Mouse (Mus musculus) heart, embryonic 13.5 days (tissue): ENCODE measurements around the gene Lipo1. TPM values are rescaled to one million over a fixed set of nuclear protein-coding genes. Genes with fewer than 3 reads are reported as not detected.
"Not testable (repeated sequence)": the region's sequence is repeated elsewhere in the genome, so short reads cannot be mapped to it uniquely, and the experiment has no call there.

Experiments used
- ATAC-seq: fragments of 200-750 bp; cut with Nextera tagmentation; 2 replicates; pipeline ENCODE4 v1.8.0; 2017; ENCODE audit warnings: moderate TSS enrichment; ENCODE audit not compliant: insufficient number of reproducible peaks, low FRiP score, low TSS enrichment; ENCODE audit errors: extremely low read depth
- H3K27ac ChIP-seq: fragments of 300-500 bp; sonication (generic); replicated peaks from 2 replicates; pipeline ENCODE4 v1.5.1; 2015; ENCODE audit warnings: moderate library complexity, mild to moderate bottlenecking, inconsistent platforms
- H3K27me3 ChIP-seq: fragments of 300-500 bp; sonication (generic); replicated peaks from 2 replicates; pipeline ENCODE4 v1.6.1; 2015; ENCODE audit warnings: mild to moderate bottlenecking, inconsistent platforms
- H3K36me3 ChIP-seq: fragments of 300-500 bp; sonication (generic); 2 replicates; pipeline ENCODE4 v1.6.1; 2015; ENCODE audit warnings: mild to moderate bottlenecking, inconsistent platforms
- H3K4me1 ChIP-seq: fragments of 300-500 bp; sonication (generic); 2 replicates; pipeline ENCODE4 v1.6.1; 2015; ENCODE audit warnings: inconsistent platforms
- H3K4me2 ChIP-seq: fragments of 300-500 bp; sonication (generic); 2 replicates; pipeline ENCODE4 v1.6.1; 2015; ENCODE audit warnings: inconsistent platforms, mild to moderate bottlenecking, moderate library complexity
- H3K4me3 ChIP-seq: fragments of 300-500 bp; sonication (generic); 2 replicates; pipeline ENCODE4 v1.5.1; 2015; ENCODE audit warnings: moderate library complexity, mild to moderate bottlenecking, inconsistent platforms
- H3K9ac ChIP-seq: fragments of 300-500 bp; sonication (generic); 2 replicates; pipeline ENCODE4 v1.6.1; 2015; ENCODE audit warnings: inconsistent platforms, mild to moderate bottlenecking, moderate library complexity
- H3K9me3 ChIP-seq: fragments of 300-500 bp; sonication (generic); 2 replicates; pipeline ENCODE4 v1.6.1; 2016; ENCODE audit warnings: inconsistent platforms
- WGBS: fragments of 180-500 bp; shearing (Covaris S2); methylation state at CpG from one replicate; pipeline ENCODE4 v1.1.7; 2015; ENCODE audit warnings: mixed read lengths; 5-methylcytosine and 5-hydroxymethylcytosine counted together
- polyA plus RNA-seq: library from polyadenylated mRNA; unstranded; fragments of >200 nt; fragmentation: Nextera tagmentation; extraction: Ambion mirVana; gene quantifications from 2 replicates; pipeline ENCODE4 v1.2.1, GENCODE M21; 2015

Lipo1 gene
- not detected in 2 replicates for polyA plus RNA-seq

DNA sequence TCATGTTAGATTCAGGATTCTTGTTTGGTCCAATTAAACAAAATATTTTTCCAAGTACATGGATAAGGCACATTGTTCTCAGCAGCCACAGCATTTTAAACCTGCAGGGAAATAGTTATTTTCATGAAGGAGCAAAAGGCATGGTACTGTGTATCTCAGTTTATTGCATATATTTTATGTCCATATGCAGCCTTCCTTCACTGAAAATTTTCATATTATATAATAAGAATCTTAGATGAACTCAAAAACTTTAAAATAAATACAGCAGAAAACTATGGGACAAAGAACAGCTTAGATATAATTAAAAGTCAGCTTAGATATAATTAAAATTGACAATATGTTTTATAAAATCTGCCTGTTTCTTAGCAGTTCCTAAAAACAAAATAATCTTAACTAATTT is at the start of gene Lipo1:
TSS of gene Lipo1 (minus strand) at position 101 of the 400 bp plus-strand sequence.
- H3K4me1 ChIP-seq, H3K4me3 ChIP-seq, H3K27ac ChIP-seq, H3K36me3 ChIP-seq, H3K4me2 ChIP-seq, H3K9ac ChIP-seq, ATAC-seq, H3K9me3 ChIP-seq, H3K27me3 ChIP-seq: not testable (repeated sequence)

DNA sequence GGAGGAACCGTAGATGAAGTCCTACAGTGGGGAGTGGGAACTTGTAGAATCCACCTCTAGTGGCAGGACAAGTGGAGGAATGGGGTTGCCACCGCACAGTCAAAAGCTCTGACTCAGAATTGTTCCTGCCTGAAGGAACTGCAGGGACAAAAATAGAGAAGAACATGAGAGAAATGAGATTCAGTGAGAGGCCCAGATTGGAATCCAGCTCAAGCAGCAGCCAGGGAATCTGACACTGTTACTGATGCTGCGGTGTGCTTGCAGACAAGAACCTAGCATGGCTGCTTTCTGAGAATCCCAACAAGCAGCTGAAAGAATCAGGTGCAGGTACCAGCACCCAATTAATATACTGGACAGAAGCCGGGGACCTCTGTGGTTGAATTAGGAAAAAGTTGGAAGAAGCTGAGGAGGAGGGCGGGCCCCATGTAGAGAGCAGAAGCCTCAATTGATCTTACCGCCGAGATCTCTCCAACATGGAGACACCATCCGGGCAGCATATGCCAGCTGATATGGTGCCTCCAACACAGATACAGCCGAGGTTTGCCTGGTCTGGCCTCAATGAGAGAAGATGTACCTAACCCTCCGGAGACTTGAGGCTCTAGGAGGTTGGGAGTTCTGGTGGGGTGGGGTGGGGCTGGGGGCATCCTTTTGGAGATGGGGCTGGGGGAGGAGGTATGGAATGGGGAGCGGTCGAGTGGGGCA is 532 bp downstream of the Lipo1 start:
- Histone ChIP-seq H3K4me1 (no peaks in the 10 kb centered on the region), H3K27ac (no peak overlapping the region), H3K36me3 (no peaks in the 10 kb centered on the region), H3K9me3 (no peaks in the 10 kb centered on the region), H3K9ac (no peak overlapping the region), H3K4me2 (no peak overlapping the region), H3K27me3 (no peaks in the 10 kb centered on the region), H3K4me3 (no peak overlapping the region)
- no peak for ATAC-seq
- 73% methylated on average over 12 of the region's 12 CpGs for WGBS

- not testable (repeated sequence) for H3K36me3 ChIP-seq, H3K9me3 ChIP-seq, ATAC-seq, H3K27ac ChIP-seq, H3K9ac ChIP-seq, H3K27me3 ChIP-seq, H3K4me1 ChIP-seq
- H3K4me3 ChIP-seq: peak within 1 kb of the TSS; percentile 36
- WGBS: 22% methylated on average over 13 of the region's 41 CpGs
- peak within 1 kb of the TSS; percentile 59 for H3K4me2 ChIP-seq
These were observed 25.8 kb downstream of the Lipo1 start, which contains the start of gene Lipo3 for GRCm38 (mm10) chr19:33761287-33762086. Gene Lipo3 (minus strand): TSS chr19:33761951.

DNA sequence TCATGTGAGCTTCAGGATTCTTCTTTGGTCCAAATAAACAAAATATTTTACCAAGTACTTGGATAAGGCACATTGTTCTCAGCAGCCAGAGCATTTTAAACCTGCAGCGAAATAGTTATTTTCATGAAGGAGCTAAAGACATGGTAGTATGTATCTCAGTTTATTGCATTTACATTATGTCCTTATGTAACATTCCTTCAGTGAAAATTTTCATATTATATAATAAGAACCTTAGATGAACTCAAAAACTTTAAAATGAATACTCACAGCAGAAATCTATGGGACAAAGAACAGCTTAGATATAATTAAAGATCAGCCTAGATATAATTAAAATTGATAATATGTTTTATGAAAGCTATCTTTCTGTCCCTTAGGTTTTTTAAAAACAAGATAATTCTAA is 36.0 kb downstream of the Lipo1 start, which contains the start of gene Lipo2:
TSS of gene Lipo2 (minus strand) at position 101 of the 400 bp plus-strand sequence.
- not testable (repeated sequence) for H3K4me3 ChIP-seq, H3K9ac ChIP-seq, H3K36me3 ChIP-seq, H3K27ac ChIP-seq, ATAC-seq, H3K4me2 ChIP-seq, H3K27me3 ChIP-seq, H3K4me1 ChIP-seq, H3K9me3 ChIP-seq
- WGBS: 81% methylated on average over 1 of the region's 1 CpGs

Other genes starting within 250 kb of the Lipo1 start
- gene Gm8978, start 162.2 kb downstream of the Lipo1 start, polyA plus RNA-seq: not detected in 2 replicates
- gene Lipo2, start 36.1 kb downstream of the Lipo1 start, polyA plus RNA-seq: 0.41 and 0.52 TPM in 2 replicates
- 12.0 and 12.8 TPM in 2 replicates for gene Lipo3, start 25.5 kb downstream of the Lipo1 start, polyA plus RNA-seq
- gene Lipf, start 173.7 kb upstream of the Lipo1 start, polyA plus RNA-seq: 0.10 and 0.17 TPM in 2 replicates
- not detected in 2 replicates for gene Lipk, start 220.8 kb upstream of the Lipo1 start, polyA plus RNA-seq